Mouse (Mus musculus) urinary bladder, postnatal 4 days (tissue): Measurements from ENCODE around the gene Esr1.
"Not testable (repeated sequence)": the region's sequence is repeated elsewhere in the genome, so short reads cannot be mapped to it uniquely, and the experiment has no call there.

ENCODE experiments used
- DNase-seq, 2 experiments: peaks; one replicate each; pipeline ENCODE4 v3.0.0; 2021 to 2022; ENCODE audit warnings: low spot score in 2 of 2

Gene Esr1

GRCm38 (mm10) chr10:4620596-4621504 lies 9.5 kb downstream of the Esr1 start:
- peak; percentile 60 to 77 for DNase-seq

GRCm38 (mm10) chr10:4621505-4621815 lies 10.1 kb downstream of the Esr1 start:
- no peak for DNase-seq

DNA sequence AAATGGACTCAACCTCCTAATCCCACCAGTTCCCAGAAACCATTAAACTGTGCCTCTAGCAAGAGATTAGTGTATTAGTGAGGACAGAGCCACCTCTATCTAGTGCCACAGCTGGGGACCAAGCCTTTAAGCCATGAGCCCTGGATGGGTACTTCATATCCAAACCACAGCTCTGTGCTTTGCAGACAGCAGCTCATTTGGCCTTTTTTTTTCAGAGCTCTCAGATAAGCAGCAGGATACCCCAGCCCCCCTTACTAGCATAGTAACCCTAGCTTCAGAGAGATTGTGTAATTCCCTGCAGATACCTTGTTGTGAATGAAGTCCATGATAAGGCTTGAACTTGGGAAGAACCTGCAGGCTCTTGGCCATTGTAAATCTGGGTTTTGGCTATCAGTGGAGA lies 11.9 kb downstream of the Esr1 start:
- no peak for DNase-seq

GRCm38 (mm10) chr10:4624581-4624980 lies 13.2 kb downstream of the Esr1 start:
- no peak for DNase-seq

GRCm38 (mm10) chr10:4625300-4625699 lies 13.9 kb downstream of the Esr1 start:
- DNase-seq = no peak

DNA sequence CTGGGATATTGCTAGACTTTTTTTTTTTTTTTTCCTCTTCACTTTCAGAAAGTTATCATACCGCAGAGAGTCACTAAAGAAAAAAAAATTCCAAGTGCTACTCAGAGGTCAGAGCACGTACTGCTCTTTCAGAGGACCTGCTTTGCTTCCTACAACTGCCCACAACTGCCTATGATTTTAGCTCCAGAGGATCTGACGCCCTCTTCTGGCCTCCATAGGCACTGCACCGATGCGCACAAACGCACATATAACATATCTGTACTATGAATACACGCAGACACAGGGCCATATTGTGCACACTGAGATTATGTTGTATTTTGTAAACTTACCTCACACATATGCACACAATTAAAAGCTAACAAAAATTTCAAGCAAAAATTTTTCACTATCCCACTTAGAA lies 15.0 kb downstream of the Esr1 start:
- DNase-seq = no peak

GRCm38 (mm10) chr10:4626996-4627395 lies 15.6 kb downstream of the Esr1 start:
- no peak for DNase-seq

DNA sequence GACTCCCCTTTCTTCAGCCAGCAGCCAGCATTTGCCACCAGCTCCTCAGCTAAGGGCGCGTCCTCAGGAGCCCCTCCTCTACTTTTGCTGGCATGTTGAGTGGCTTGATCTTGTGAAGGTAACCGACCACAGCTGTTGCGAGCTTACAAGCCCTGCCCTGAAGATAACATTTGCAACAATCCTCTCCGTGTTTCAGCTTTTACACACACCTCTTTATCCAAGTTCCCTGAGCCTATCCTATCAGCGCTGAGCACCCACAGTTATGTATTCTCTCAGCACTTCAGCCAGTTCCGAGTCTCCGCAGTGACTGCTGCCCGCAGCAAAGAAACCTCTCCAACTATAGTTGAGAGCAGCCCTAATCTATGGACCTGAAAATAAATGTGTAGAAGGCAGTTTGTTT lies 16.0 kb downstream of the Esr1 start:
- DNase-seq = no peak

GRCm38 (mm10) chr10:4629314-4629713 lies 17.9 kb downstream of the Esr1 start:
- DNase-seq = no peak

GRCm38 (mm10) chr10:4632211-4632704 lies 20.9 kb downstream of the Esr1 start:
- DNase-seq = no peak

DNA sequence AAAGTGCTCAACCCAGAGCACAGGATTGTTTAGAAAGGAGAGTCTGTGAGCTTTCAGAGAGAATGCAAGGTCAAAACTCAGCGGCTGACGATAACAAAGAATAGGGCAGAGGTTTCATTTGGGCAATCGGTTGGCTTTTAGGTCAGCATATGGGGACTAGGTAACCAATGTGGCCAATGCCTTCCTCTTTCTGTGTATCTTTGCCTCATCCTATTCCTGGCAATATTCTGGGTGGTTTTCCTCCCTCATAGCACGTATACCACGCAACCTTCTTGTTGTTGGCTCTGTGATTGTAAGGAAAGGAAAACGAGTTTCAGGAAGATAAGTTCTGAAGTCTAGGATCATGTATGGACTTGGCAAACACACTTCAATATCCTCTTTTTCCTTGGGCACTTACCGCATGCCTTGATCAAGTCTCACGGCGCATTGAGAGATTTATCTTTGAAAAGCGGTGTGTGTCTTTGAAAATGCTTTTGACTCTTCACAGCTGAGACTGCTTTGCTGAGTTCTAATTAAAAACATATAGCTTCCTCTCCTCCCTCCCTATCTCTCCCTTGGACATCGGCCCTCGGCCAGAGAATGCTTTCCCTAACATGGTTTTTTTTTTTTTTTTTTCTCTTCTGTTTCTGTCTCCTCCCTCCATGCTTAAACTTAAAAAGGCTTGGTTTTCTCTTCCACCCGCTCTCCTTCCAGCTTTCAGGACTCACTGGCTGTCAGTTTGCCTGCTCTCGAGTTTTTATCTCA lies 22.1 kb downstream of the Esr1 start:
- no peak for DNase-seq

GRCm38 (mm10) chr10:4635740-4636139 lies 24.3 kb downstream of the Esr1 start:
- peak in 1 of 2 experiments; percentile 67 for DNase-seq

DNA sequence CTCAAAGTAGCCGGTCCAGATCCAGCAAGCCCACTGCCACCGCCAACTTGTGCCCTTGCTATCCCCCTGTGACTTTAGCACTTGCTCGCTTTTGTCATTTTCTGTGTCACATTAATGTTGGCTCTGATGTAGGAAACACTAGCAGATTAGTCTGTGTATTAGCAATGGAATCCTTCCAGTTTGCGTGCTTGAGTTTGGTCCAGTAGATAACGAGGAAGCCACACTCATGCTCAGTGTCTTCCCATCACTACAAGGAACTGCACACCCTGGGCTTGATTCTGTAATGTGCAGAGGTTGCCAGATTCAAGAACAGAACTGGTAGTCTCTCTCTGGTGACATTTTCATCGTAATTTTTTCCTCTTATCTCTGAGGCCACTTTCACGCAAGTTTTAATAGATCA lies 34.7 kb downstream of the Esr1 start:
- no peak for DNase-seq

DNA sequence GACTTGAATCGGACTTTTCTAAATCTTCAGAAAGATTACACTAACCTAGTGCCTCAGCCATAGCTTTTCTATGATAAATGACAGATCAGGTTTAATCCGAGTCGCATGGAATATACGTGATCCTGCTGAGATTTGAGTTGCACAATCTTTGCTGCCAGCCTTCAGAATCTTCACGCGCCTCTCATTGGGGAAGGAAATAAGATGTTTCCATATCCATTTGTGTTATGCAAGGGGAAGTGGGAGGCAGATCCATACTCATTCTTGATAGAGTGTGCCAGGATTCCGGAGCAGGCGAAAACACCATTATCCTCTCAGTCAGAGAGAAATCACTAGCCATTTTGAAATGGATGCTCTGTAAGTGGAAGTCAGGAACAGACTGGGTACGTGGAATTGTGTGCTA lies 35.5 kb downstream of the Esr1 start:
- DNase-seq = no peak

DNA sequence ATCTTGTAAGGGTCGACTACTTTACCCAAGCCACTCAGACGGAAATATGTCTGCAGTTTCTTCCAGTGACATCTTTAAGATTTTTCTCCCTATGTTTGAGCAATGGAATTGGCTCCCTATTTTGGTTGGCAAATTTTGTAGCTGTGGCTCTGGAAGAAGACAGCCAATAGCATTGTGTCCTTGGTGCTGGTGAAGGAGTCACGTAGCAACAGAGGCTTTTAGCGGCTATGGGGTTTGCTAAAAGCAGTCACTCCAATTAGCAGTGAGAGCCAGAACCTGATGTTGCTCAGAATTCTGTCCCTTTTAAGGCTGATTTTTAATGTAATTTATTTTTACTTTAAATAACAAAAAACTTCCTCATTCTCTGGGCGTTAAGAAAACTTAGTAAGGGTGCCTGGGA lies 54.0 kb downstream of the Esr1 start:
- DNase-seq = no peak

DNA sequence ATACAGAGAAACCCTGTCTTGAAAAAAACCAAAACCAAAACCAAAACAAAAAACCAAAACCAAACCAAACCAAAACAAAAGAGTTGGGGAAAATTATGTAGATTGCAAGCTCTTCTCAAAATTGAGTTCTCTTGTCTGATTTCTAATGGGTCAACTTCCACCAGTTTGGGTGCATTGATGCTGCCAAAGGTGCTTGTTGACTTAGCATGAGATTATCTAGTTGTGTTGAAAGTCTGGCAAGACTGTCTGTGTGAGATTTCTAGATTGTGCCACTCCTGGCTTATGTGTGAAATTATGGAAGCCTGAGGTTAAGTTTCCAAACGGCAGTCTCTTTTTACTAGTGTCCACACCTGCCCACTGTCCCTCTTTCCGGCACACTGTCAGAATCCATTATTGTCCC lies 55.6 kb downstream of the Esr1 start:
- DNase-seq = no peak

DNA sequence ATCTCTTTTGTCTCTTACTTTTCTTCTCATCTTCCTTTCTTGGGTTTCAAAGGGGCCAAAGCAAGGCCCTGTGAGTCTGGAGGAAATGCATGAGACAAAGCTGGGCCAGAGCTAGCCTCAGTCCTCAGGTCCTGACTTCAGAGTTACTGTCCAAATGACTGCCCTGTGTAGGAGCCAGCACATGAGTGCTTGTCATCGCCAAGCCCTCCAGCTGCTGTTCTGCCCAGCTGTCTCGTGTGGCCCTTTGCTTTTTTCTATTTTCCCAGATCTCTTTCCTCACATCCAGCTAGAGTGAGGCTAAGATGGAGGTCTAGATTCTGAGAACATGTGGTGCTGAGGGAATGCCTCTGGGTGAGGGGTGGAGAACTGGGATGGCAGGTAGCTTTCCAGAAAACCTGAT lies 58.7 kb downstream of the Esr1 start:
- no peak for DNase-seq

- no peak for DNase-seq
Observed at GRCm38 (mm10) chr10:4671876-4672275, 60.5 kb downstream of the Esr1 start.

GRCm38 (mm10) chr10:4673311-4673816 lies 62.0 kb downstream of the Esr1 start:
- no peak for DNase-seq

DNA sequence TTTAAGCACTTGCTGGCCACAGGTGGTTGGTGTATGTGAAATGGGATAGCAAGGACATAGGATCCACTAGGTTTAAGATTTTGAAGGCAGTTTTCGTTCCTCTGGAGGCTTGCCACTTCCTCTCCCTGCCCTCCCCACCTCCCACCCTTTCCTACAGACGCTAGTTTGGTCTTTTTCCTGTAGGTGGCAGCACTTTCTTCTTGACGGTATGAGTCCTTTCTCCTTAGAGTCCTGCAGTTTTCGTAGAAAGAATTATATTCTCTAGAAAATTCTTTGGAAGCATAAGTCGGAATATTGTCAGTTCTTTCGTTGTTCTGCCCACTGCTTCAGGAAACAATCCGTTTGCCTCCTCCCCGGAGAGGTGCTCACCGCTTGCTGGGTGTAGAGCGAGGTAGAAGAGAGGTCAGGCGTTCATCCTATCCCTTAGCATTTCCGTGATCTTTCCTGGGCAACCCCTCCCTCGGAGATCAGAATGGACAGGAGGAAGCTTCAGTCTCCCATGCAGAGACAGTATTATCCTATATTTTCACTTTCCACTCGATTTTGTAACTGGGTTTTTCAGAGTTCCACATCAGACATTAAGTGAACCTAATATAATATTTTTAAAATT lies 63.7 kb downstream of the Esr1 start:
- DNase-seq = not testable (repeated sequence)

DNA sequence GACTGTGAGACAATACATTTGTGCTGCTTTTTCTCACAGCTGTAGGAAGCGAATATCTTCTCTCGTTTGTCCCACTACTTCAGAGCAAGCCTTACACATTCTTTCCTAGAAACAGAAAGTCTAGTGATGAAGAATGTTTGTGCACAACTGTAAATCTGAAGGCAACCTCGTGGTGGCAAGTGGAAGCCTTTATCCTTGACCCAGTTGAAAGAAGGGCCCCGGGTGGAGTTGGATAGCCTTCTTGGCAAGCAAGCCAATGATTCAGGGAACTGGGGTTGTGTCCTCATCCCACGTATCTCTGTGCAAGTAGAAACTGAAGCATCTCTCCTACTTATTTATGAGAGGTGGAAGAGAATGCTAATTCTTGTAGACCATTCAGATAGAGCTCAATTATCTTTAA lies 71.7 kb downstream of the Esr1 start:
- DNase-seq = no peak

GRCm38 (mm10) chr10:4683711-4684265 lies 72.4 kb downstream of the Esr1 start:
- DNase-seq = no peak
